Mouse (Mus musculus) kidney, adult 2 months (tissue): ENCODE results near the gene Slit1.

Experiments used
- CTCF ChIP-seq: fragments of 200-500 bp; conservative IDR thresholded peaks from 2 replicates; pipeline ENCODE4 v1.5.1; 2011; ENCODE audit warnings: low read depth, mild to moderate bottlenecking, control low read depth, low read length, moderate library complexity, mixed read lengths; ENCODE audit not compliant: insufficient read depth, insufficient read length
- POLR2A ChIP-seq: fragments of 200-500 bp; IDR thresholded peaks from one replicate; pipeline ENCODE4 v1.6.1; 2011; ENCODE audit warnings: low read depth, low read length, control low read depth

GRCm38 (mm10) chr19:41792934-41793486 lies 49.5 kb upstream of the Slit1 start:
- TF ChIP-seq CTCF (no peak), POLR2A (no peak)
